Mouse (Mus musculus) common myeloid progenitor, adult 5-6 weeks (primary cell): ENCODE results near the gene Fstl4. TPM values are rescaled to one million over a fixed set of nuclear protein-coding genes. Genes with fewer than 3 reads are reported as not detected.
"Not testable (repeated sequence)": the region's sequence is repeated elsewhere in the genome, so short reads cannot be mapped to it uniquely, and the experiment has no call there.

Experiments
- ATAC-seq: replicated peaks from 2 replicates; pipeline ENCODE4 v1.8.0; 2016; ENCODE audit warnings: low read depth, mild to moderate bottlenecking, moderate TSS enrichment, inconsistent platforms; ENCODE audit not compliant: poor library complexity, severe bottlenecking
- total RNA-seq: library from RNA; stranded (forward); fragments of 200-1000, 187-1606 nt; gene quantifications from 2 replicates; pipeline ENCODE4 v1.2.3, GENCODE M21; 2017

The Fstl4 gene
- total RNA-seq, 1 experiment from 2014 or later: not detected

- no peak for ATAC-seq
Observed at GRCm38 (mm10) chr11:53069751-53070150, 305.3 kb downstream of the Fstl4 start.

GRCm38 (mm10) chr11:53071602-53072001, 307.2 kb downstream of the Fstl4 start:
- ATAC-seq: peak; percentile 94

- ATAC-seq: no peak
Observed at GRCm38 (mm10) chr11:53077641-53078040, 313.2 kb downstream of the Fstl4 start.

- ATAC-seq: peak; percentile 88
Observed at GRCm38 (mm10) chr11:53078419-53079334, 314.2 kb downstream of the Fstl4 start.

- no peak for ATAC-seq
Observed at GRCm38 (mm10) chr11:53081310-53081709, 316.9 kb downstream of the Fstl4 start.

GRCm38 (mm10) chr11:53085367-53085766, 320.9 kb downstream of the Fstl4 start:
- peak; percentile 60; the same call in 1 of the 2 replicates for ATAC-seq

GRCm38 (mm10) chr11:53085858-53086565, 321.6 kb downstream of the Fstl4 start:
- no peak for ATAC-seq

- not testable (repeated sequence) for ATAC-seq
Observed at GRCm38 (mm10) chr11:53087896-53088295, 323.5 kb downstream of the Fstl4 start.

- ATAC-seq: no peak
Observed at GRCm38 (mm10) chr11:53091596-53091995, 327.2 kb downstream of the Fstl4 start.

GRCm38 (mm10) chr11:53096871-53097270, 332.4 kb downstream of the Fstl4 start:
- ATAC-seq: peak; percentile 40

- ATAC-seq: no peak
Observed at GRCm38 (mm10) chr11:53097331-53097730, 332.9 kb downstream of the Fstl4 start.

- ATAC-seq: peak; percentile 36
Observed at GRCm38 (mm10) chr11:53097870-53098269, 333.4 kb downstream of the Fstl4 start.

- ATAC-seq: no peak
Observed at GRCm38 (mm10) chr11:53098780-53099198, 334.4 kb downstream of the Fstl4 start.

- no peak for ATAC-seq
Observed at GRCm38 (mm10) chr11:53099322-53099721, 334.9 kb downstream of the Fstl4 start.

GRCm38 (mm10) chr11:53101732-53102131, 337.3 kb downstream of the Fstl4 start:
- no peak for ATAC-seq

- ATAC-seq: no peak
Observed at GRCm38 (mm10) chr11:53103601-53104325, 339.3 kb downstream of the Fstl4 start.

- ATAC-seq: no peak
Observed at GRCm38 (mm10) chr11:53107706-53108105, 343.3 kb downstream of the Fstl4 start.

GRCm38 (mm10) chr11:53108798-53109197, 344.4 kb downstream of the Fstl4 start:
- no peak for ATAC-seq

GRCm38 (mm10) chr11:53109701-53110467, 345.4 kb downstream of the Fstl4 start:
- no peak for ATAC-seq

GRCm38 (mm10) chr11:53115711-53116110, 351.3 kb downstream of the Fstl4 start:
- peak; percentile 47 for ATAC-seq
